ENCODE assay signal across 25 mouse cellular contexts in the genomic region with DNA sequence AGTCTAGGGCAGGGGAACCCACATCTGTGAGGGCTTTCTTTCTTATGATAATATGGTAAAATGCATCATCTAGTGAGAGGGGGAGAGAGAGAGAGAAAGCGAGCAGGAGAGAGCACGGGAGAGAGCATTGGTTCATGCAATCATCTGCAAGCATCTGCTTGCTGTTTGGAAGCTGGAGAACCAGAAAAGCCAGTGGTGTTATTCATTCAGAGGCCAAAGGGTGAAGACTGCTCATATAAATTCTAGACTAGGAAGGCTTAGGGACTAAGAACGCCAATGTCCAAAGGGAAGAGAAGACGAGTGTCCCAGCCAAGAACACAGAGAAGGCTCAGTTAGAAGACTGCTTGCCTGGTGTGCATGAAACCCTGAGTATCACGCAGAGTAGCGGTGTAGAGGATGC. TPM values are rescaled to one million over a fixed set of nuclear protein-coding genes. Genes with fewer than 3 reads are reported as not detected.
DNase-seq lines count a peak whose midpoint lies in the region; TF ChIP-seq lines count a peak whose summit lies in the region.
"Had no signal": no experiment of that assay in that cellular context is flagged by ENCODE, and none has a peak within 500 bp of the region (broad histone marks: within the 10 kb centered on the region; RNA-seq: fewer than 3 reads in every experiment).

No protein-coding gene starts in this region.

- TF ChIP-seq CTCF in left cerebral cortex, adult 2 months (IDR thresholded peaks at IDR 0.05) = no peak

- H3K27ac ChIP-seq in left cerebral cortex, adult 2 months = no peak overlapping the region
- H3K27ac ChIP-seq: embryonic facial prominence, embryonic 10.5 days; embryonic facial prominence, embryonic 12.5 days; forebrain, embryonic 10.5 days; forebrain, embryonic 12.5 days had no signal

- DNase-seq in urinary bladder, postnatal 14 days (ENCODE audit: low spot score) = peak; percentile 54
- no peak for DNase-seq in urinary bladder, adult 2 months (ENCODE audit: low spot score)
- peak; percentile 25 for DNase-seq in R1 (ENCODE audit: low read depth, low spot score)
- peak; percentile 16 for DNase-seq in ZHBTc4 (ENCODE audit: low read depth, low spot score)
- DNase-seq in gonadal fat pad, adult 2 months (ENCODE audit: low read depth) = peak; percentile 97
- DNase-seq in embryo, embryonic 9.5 days (ENCODE audit: extremely low spot score) = no peak
- DNase-seq in left cerebral cortex, adult 2 months (ENCODE audit: extremely low spot score in 1 of 2, low spot score in 2 of 2) = no peak
- DNase-seq: adrenal gland, adult 2 months; adrenal gland, postnatal 10 days; adrenal gland, postnatal 25 days; cerebellum, adult 11 months; cerebellum, adult 18-20 months; cerebellum, adult 8-10 months; cerebellum, adult 9-11 months; cerebellum, postnatal 14 days; cerebellum, postnatal 36 days; embryo, embryonic 11 days had no signal

- intact Hi-C loops in left cerebral cortex, adult 2 months (cut with DNase I) = no loop called here

- H3K4me3 ChIP-seq in left cerebral cortex, adult 2 months = no peak overlapping the region
- H3K4me3 ChIP-seq: embryonic facial prominence, embryonic 10.5 days; embryonic facial prominence, embryonic 12.5 days; forebrain, embryonic 10.5 days; forebrain, embryonic 12.5 days had no signal

RNA-seq across cellular contexts. Expression of a gene that starts 43.2 kb away (rescaled TPM):
- 7.1 and 12.1 TPM in 2 replicates for polyA plus RNA-seq in urinary bladder, adult 2 months (2012; rRNA removed)
- 1.1 and 3.1 TPM in 2 replicates for polyA plus RNA-seq in gonadal fat pad, adult 2 months (2012; rRNA removed)
- total RNA-seq in left cerebral cortex, adult 2 months (2021) = not detected
- total RNA-seq: adrenal gland, adult 2 months; adrenal gland, postnatal 10 days had no signal
- polyA plus RNA-seq: adrenal gland, adult 2 months; brain, embryonic 14.5 days; C2C12; forebrain, embryonic 14.5 days; forebrain, embryonic 16.5 days had no signal

Comparison
In these comparisons a context has a peak if more than half of its experiments do, and no peak if none do; other contexts are left out.
1. DNase-seq: peak in urinary bladder, postnatal 14 days (single experiment), R1 (single experiment), ZHBTc4 (single experiment) and gonadal fat pad, adult 2 months (single experiment); none in urinary bladder, adult 2 months (single experiment), embryo, embryonic 9.5 days (single experiment) and left cerebral cortex, adult 2 months (0 of 2).